Mouse (Mus musculus): ENCODE results near the gene Ubtd1. TPM values are rescaled to one million over a fixed set of nuclear protein-coding genes. Genes with fewer than 3 reads are reported as not detected.
A peak's percentile ranks its signal among the peaks of the same experiment; 100 is the strongest.

Ubtd1 gene
- polyA plus RNA-seq, 1 experiment from 2014 or later, result 13.4 TPM

DNA sequence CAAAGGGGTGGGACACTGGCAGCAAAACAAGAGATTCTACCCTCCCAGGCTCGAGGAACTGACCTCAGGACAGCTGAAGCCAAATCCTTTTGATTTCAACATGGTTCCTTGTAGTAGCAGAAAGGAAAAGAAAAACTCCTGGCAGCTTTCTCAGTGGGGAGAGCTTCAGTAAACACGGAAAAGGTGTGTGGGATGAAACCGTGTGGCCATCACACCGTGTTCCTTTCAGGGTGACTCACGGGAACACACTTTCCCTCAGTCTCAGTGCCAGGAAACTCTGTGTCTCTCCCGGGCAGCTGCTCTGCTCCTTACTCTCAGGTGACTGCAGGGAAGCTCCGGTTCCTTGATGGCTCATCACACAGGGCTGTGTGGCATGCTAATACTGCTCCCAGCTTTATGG is 76.9 kb downstream of the Ubtd1 start:
- Histone ChIP-seq H3K4me1 (ENCODE audit: control insufficient read depth, insufficient read depth, low read length) (no peaks in the 10 kb centered on the region), H3K4me2 (ENCODE audit: low read depth, low read length) (no peak overlapping the region), H3K27me3 (ENCODE audit: control insufficient read depth, insufficient read depth, low read length) (no peaks in the 10 kb centered on the region), H3K4me3 (replicated peaks; ENCODE audit: low read length) (no peak overlapping the region), H3K36me3 (ENCODE audit: control insufficient read depth, insufficient read depth, low read length) (no peaks in the 10 kb centered on the region), H3K9ac (ENCODE audit: low read length) (no peak overlapping the region), H3K9me3 (replicated peaks; ENCODE audit: control insufficient read depth, low read length) (no peaks in the 10 kb centered on the region), H3K27ac (ENCODE audit: low read length) (no peak overlapping the region)
- ATAC-seq (ENCODE audit: insufficient read depth, low FRiP score), result no peak
- WGBS, result 62% methylated on average over 7 of the region's 7 CpGs

DNA sequence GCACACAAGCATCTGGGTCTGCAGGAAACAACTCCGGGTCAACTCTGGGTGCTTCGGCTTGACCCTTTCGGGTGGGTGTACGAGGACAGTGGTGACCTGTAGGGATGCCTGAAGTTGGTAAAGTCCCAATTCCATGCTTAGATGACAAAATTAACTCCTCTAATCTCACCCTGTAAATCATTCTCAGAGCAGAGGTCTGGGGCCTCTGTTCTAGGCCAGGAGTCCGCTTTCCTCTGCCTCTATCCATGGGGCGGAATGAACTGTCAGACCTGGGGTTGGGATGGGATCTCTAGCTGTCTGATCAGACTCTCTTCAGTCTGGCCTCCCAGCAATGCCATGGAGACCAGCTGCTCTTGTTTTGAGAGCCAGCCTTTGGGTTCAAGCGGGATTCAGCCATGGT is 79.9 kb downstream of the Ubtd1 start:
- 89% methylated on average over 7 of the region's 7 CpGs for WGBS

DNA sequence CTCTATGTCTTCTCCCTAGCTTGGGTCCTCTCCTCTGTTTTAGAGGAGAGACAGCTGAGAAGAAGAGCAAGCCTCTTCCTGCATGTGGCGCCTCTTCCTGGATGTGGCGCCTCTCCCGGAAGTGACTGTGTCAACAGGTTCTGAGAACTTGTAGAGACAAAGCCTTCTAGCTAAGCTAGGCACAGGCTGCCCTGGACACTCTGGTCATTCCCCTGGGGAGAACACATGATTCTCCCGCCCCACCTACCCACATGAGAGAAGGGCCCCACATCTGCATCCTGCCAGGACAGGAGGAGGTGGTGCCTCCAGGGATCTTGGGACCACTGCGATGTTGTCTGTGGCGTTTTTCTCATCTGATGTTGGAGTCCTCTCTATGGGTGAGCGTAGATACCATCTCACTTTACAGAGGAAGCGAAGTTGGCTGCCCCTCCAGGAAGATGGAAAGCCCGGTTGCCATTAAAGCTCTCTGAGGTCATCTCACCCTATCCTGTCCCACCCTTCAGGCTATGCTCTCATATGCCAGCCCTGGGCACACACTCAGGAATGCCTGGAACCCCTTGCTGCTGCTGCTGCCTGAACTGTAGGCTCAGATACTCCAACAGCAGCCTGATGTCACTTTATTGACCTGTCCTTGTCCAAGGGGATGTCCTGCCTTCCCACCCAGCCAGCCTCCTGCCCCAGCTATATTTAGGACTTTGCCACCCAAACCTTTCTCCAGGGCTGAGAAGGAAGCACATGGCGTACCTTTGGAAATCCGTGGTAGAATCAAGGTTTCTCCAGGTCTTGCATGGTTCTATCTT is 87.1 kb downstream of the Ubtd1 start:
- Histone ChIP-seq H3K9me3 (replicated peaks; ENCODE audit: control insufficient read depth, low read length) (no peaks in the 10 kb centered on the region), H3K4me1 (ENCODE audit: control insufficient read depth, insufficient read depth, low read length) (no peaks in the 10 kb centered on the region), H3K27me3 (ENCODE audit: control insufficient read depth, insufficient read depth, low read length) (no peaks in the 10 kb centered on the region), H3K9ac (ENCODE audit: low read length) (no peak overlapping the region), H3K27ac (ENCODE audit: low read length) (no peak overlapping the region), H3K4me3 (replicated peaks; ENCODE audit: low read length) (no peak overlapping the region), H3K4me2 (ENCODE audit: low read depth, low read length) (no peak overlapping the region), H3K36me3 (ENCODE audit: control insufficient read depth, insufficient read depth, low read length) (no peaks in the 10 kb centered on the region)
- ATAC-seq (ENCODE audit: insufficient read depth, low FRiP score), result no peak
- 77% methylated on average over 11 of the region's 11 CpGs for WGBS

More for the DNA sequence above, 79.9 kb downstream of the Ubtd1 start:
- Histone ChIP-seq H3K9me3 (replicated peaks; ENCODE audit: control insufficient read depth, low read length) (no peaks in the 10 kb centered on the region), H3K27ac (ENCODE audit: low read length) (no peak overlapping the region), H3K4me2 (ENCODE audit: low read depth, low read length) (no peak overlapping the region), H3K36me3 (ENCODE audit: control insufficient read depth, insufficient read depth, low read length) (no peaks in the 10 kb centered on the region), H3K4me1 (ENCODE audit: control insufficient read depth, insufficient read depth, low read length) (no peaks in the 10 kb centered on the region), H3K4me3 (replicated peaks; ENCODE audit: low read length) (no peak overlapping the region), H3K9ac (ENCODE audit: low read length) (no peak overlapping the region), H3K27me3 (ENCODE audit: control insufficient read depth, insufficient read depth, low read length) (no peaks in the 10 kb centered on the region)
- ATAC-seq (ENCODE audit: insufficient read depth, low FRiP score), result no peak

DNA sequence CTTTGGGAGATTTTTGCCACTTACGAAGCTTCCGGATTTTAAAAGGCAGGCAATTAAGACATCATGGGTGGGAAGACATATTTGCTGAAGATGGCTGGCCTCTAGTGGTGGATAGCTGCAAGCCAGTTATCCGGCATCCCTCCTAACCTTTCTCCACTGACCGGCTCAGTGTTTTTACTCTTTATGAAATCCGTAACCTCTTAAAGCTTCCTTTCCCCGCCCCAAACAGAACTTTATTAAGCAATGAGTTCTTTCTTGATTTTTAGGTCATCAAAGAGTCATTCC is 87.6 kb downstream of the Ubtd1 start:
- Histone ChIP-seq H3K4me3 (replicated peaks; ENCODE audit: low read length) (no peak overlapping the region), H3K27ac (ENCODE audit: low read length) (no peak overlapping the region), H3K9me3 (replicated peaks; ENCODE audit: control insufficient read depth, low read length) (no peaks in the 10 kb centered on the region), H3K9ac (ENCODE audit: low read length) (no peak overlapping the region), H3K36me3 (ENCODE audit: control insufficient read depth, insufficient read depth, low read length) (no peaks in the 10 kb centered on the region), H3K4me1 (ENCODE audit: control insufficient read depth, insufficient read depth, low read length) (no peaks in the 10 kb centered on the region), H3K4me2 (ENCODE audit: low read depth, low read length) (no peak overlapping the region), H3K27me3 (ENCODE audit: control insufficient read depth, insufficient read depth, low read length) (no peaks in the 10 kb centered on the region)
- no peak for ATAC-seq (ENCODE audit: insufficient read depth, low FRiP score)
- 49% methylated on average over 6 of the region's 6 CpGs for WGBS

GRCm38 (mm10) chr19:42071221-42071620 is 89.7 kb downstream of the Ubtd1 start:
- Histone ChIP-seq H3K36me3 (ENCODE audit: control insufficient read depth, insufficient read depth, low read length) (no peaks in the 10 kb centered on the region), H3K9me3 (replicated peaks; ENCODE audit: control insufficient read depth, low read length) (no peaks in the 10 kb centered on the region), H3K4me1 (ENCODE audit: control insufficient read depth, insufficient read depth, low read length) (no peaks in the 10 kb centered on the region), H3K27ac (ENCODE audit: low read length) (no peak overlapping the region), H3K27me3 (ENCODE audit: control insufficient read depth, insufficient read depth, low read length) (no peaks in the 10 kb centered on the region), H3K9ac (ENCODE audit: low read length) (no peak overlapping the region), H3K4me2 (ENCODE audit: low read depth, low read length) (no peak overlapping the region), H3K4me3 (replicated peaks; ENCODE audit: low read length) (no peak overlapping the region)
- no peak for ATAC-seq (ENCODE audit: insufficient read depth, low FRiP score)
- WGBS, result 74% methylated on average over 7 of the region's 7 CpGs

DNA sequence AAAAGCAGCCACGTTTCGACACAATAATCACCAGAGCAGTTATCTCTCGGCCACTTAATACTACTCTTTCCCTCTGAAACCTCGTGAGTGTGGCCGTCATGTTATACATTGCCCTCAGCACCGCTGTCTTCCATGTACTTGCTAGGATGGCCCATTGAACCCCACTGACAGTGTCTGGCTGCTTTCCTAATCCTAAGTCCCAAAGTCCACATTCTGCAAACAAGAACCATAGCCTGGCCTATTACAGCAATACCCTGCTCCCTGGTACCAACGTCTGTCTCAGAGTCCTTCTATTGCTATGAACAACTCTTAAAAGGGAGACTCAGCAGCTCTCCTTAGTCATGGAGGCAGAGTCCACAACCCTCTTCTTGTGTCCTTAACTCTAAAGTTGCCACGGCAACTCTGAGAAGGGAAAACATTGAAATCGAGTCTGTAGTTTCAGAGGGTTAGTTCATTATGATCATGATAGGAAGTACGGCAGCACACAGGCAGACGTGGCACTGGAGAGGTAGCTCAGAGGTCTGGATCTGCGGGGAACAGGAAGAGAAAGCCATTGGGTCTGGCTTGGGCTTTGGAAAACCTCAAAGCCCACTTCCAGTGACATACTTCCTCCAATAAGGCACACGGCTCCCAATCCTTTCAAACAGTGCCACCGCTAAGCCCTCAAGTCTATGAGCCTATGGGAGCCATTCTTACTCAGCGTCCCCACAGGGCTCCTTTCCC is 90.5 kb downstream of the Ubtd1 start:
- no peaks in the 10 kb centered on the region for H3K36me3 ChIP-seq (ENCODE audit: control insufficient read depth, insufficient read depth, low read length)
- no peak overlapping the region for H3K27ac ChIP-seq (ENCODE audit: low read length)
- WGBS, result 75% methylated on average over 15 of the region's 15 CpGs
- H3K4me1 ChIP-seq (ENCODE audit: control insufficient read depth, insufficient read depth, low read length), result no peaks in the 10 kb centered on the region
- H3K9ac ChIP-seq (ENCODE audit: low read length), result no peak overlapping the region
- H3K4me2 ChIP-seq (ENCODE audit: low read depth, low read length), result no peak overlapping the region
- H3K4me3 ChIP-seq (replicated peaks; ENCODE audit: low read length), result no peak overlapping the region
- ATAC-seq (ENCODE audit: insufficient read depth, low FRiP score), result peak; percentile 50; the same call in 1 of the 2 replicates
- no peaks in the 10 kb centered on the region for H3K27me3 ChIP-seq (ENCODE audit: control insufficient read depth, insufficient read depth, low read length)
- H3K9me3 ChIP-seq (replicated peaks; ENCODE audit: control insufficient read depth, low read length), result no peaks in the 10 kb centered on the region

GRCm38 (mm10) chr19:42072802-42073201 is 91.2 kb downstream of the Ubtd1 start:
- WGBS, result 70% methylated on average over 7 of the region's 7 CpGs
- Histone ChIP-seq H3K4me2 (ENCODE audit: low read depth, low read length) (no peak overlapping the region), H3K27ac (ENCODE audit: low read length) (no peak overlapping the region), H3K9me3 (replicated peaks; ENCODE audit: control insufficient read depth, low read length) (no peaks in the 10 kb centered on the region), H3K36me3 (ENCODE audit: control insufficient read depth, insufficient read depth, low read length) (no peaks in the 10 kb centered on the region), H3K4me3 (replicated peaks; ENCODE audit: low read length) (no peak overlapping the region), H3K27me3 (ENCODE audit: control insufficient read depth, insufficient read depth, low read length) (no peaks in the 10 kb centered on the region), H3K9ac (ENCODE audit: low read length) (no peak overlapping the region), H3K4me1 (ENCODE audit: control insufficient read depth, insufficient read depth, low read length) (no peaks in the 10 kb centered on the region)
- ATAC-seq (ENCODE audit: insufficient read depth, low FRiP score), result no peak

DNA sequence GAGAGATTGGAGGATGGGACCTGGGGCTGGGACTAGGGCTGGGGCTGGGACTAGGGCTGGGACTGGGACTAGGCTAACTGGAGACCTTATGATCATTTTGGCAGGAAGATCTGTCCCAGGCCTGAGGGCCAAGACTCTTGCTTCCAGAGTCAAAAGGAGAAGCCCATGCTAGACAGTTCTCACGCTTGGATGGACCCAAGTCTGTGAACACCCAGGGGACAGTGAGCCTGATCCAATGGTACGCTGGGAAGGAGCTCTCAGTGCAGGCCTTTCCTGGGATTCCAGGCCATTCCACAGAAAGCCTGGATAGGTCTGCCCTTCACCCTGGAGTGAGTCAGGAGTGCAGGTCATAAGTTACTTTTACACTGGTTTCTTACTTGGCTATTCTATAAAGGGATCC is 93.5 kb downstream of the Ubtd1 start:
- 80% methylated on average over 2 of the region's 2 CpGs for WGBS
- H3K27me3 ChIP-seq (ENCODE audit: control insufficient read depth, insufficient read depth, low read length), result no peaks in the 10 kb centered on the region
- no peaks in the 10 kb centered on the region for H3K9me3 ChIP-seq (replicated peaks; ENCODE audit: control insufficient read depth, low read length)
- no peaks in the 10 kb centered on the region for H3K4me1 ChIP-seq (ENCODE audit: control insufficient read depth, insufficient read depth, low read length)
- no peak overlapping the region for H3K9ac ChIP-seq (ENCODE audit: low read length)
- H3K4me2 ChIP-seq (ENCODE audit: low read depth, low read length), result no peak overlapping the region
- no peak for ATAC-seq (ENCODE audit: insufficient read depth, low FRiP score)
- no peak overlapping the region for H3K4me3 ChIP-seq (replicated peaks; ENCODE audit: low read length)
- H3K27ac ChIP-seq (ENCODE audit: low read length), result no peak overlapping the region
- no peaks in the 10 kb centered on the region for H3K36me3 ChIP-seq (ENCODE audit: control insufficient read depth, insufficient read depth, low read length)

GRCm38 (mm10) chr19:42075992-42076391 is 94.4 kb downstream of the Ubtd1 start:
- Histone ChIP-seq H3K4me1 (ENCODE audit: control insufficient read depth, insufficient read depth, low read length) (no peaks in the 10 kb centered on the region), H3K27me3 (ENCODE audit: control insufficient read depth, insufficient read depth, low read length) (no peaks in the 10 kb centered on the region), H3K9ac (ENCODE audit: low read length) (no peak overlapping the region), H3K4me2 (ENCODE audit: low read depth, low read length) (no peak overlapping the region), H3K9me3 (replicated peaks; ENCODE audit: control insufficient read depth, low read length) (no peaks in the 10 kb centered on the region), H3K4me3 (replicated peaks; ENCODE audit: low read length) (no peak overlapping the region), H3K36me3 (ENCODE audit: control insufficient read depth, insufficient read depth, low read length) (no peaks in the 10 kb centered on the region), H3K27ac (ENCODE audit: low read length) (no peak overlapping the region)
- 90% methylated on average over 16 of the region's 16 CpGs for WGBS
- no peak for ATAC-seq (ENCODE audit: insufficient read depth, low FRiP score)
